Mouse (Mus musculus): ENCODE results near the gene Itm2b.

The Itm2b gene

DNA sequence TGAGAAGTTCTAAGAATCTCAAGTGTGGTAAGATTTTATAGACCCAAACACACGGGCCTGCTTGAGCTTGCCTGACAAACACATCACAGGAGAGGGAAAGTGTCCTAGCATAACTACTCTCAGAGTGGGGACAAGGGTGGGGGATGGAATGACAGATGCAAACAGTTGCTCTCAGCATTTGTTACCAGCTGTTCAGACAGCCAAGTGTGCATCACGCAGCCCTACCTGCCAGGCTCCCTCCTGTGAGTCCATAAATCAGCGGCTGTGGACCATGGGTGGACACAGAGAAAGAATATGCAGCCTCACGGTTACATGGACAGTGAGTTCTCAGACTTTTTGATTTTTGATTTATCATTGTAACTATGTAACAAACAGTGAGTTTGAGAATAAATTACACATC, 15.5 kb downstream of the Itm2b start:
- DNase-seq (ENCODE audit: low spot score in 2 of 2) = no peak

GRCm38 (mm10) chr14:73368966-73369365, 16.1 kb downstream of the Itm2b start:
- no peak for DNase-seq (ENCODE audit: low spot score in 2 of 2)

GRCm38 (mm10) chr14:73368221-73368620, 16.9 kb downstream of the Itm2b start:
- no peak for DNase-seq (ENCODE audit: low spot score in 2 of 2)

GRCm38 (mm10) chr14:73366278-73366677, 18.8 kb downstream of the Itm2b start:
- DNase-seq (ENCODE audit: low spot score in 2 of 2) = no peak

DNA sequence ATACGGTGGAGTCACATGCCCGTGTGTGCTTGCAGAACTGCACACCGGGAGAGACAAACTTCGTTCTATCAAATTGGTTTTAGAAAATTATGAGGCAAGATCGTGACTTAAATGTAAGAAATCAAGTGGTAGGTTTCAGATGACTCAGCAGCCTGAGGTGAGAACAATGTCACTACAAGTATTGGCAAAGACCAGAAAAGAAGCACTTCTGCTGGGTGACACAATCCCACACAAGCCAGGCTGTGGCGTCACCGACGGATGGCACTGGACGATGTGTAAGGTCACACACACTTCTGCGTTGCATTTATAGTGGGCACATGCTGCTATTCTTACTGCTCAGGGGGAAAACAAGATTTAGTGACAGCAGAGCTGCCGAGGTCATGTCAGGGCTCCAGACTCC, 21.3 kb downstream of the Itm2b start:
- no peak for DNase-seq (ENCODE audit: low spot score in 2 of 2)

- no peak for DNase-seq (ENCODE audit: low spot score in 2 of 2)
Measured at GRCm38 (mm10) chr14:73354700-73355099, 30.4 kb downstream of the Itm2b start.

- DNase-seq (ENCODE audit: low spot score in 2 of 2) = no peak
Measured at GRCm38 (mm10) chr14:73351118-73351517, 34.0 kb downstream of the Itm2b start.

DNA sequence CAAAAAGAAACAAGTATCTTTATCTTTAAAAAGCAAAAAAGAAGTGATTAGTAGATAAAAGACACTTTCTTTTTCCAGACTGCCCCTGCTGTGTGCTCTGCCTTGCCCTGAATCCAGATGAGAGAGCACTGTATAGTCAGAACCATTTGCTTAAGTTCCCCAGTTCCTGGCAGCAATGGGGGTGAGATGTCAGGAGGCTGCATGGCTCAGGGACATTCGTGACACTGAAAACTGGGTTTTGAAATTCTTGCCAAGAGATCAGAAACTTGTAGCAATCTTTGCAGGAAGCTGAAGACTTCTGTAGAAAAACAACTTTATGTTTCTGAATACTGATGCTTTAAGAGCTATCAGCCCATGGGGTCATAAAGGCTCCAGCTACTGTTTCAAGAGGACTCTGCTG, 35.1 kb downstream of the Itm2b start:
- DNase-seq (ENCODE audit: low spot score in 2 of 2) = no peak

DNA sequence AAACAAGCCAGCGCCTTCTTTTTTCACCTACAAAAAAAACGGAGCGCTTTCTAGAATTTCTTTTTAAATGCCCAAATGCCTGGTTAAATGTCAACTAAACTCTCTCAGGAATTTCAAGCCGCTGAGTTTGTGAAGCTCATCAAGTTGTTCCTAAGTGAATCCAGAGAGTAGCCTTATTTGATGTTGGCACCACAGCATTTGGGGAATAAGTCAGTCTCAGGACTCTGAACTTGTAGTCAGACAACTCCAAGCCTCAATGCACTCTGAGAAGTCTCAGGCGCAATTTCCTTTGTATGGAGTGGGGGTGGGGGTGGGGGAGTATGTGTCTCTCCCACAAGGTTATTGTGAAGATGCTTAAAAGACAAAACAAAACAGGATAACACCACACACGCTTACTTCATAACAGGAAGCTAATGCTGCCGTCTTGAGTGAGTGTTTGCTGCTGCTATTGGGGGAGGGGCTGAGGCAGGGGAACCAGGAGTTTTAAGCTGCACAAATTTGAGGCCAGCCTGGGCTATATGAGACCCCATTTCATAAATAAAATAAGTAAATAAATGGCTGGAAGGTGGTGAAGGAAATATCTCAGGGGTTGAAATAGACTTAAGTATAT, 35.9 kb downstream of the Itm2b start:
- DNase-seq (ENCODE audit: low spot score in 2 of 2) = no peak

DNA sequence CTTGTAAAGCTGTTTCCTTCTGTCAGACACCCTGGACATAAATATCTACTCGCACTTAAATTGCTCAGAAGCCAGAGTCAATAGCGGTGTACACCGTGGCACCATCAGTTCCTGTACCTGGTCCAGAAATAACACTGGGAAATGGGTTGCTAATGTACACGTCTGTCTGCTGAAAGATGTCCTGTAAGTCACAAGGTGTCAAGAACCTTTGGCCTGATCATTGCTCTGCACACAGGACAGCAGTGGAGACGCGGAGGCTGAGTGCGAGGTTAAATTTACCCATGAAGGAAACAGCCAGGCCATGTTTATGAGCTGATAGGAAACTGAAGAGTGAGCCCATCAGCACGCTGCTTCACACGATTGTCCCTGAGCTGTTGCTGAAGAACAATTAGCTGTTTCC, 37.8 kb downstream of the Itm2b start:
- DNase-seq (ENCODE audit: low spot score in 2 of 2) = peak; percentile 29 to 36

DNA sequence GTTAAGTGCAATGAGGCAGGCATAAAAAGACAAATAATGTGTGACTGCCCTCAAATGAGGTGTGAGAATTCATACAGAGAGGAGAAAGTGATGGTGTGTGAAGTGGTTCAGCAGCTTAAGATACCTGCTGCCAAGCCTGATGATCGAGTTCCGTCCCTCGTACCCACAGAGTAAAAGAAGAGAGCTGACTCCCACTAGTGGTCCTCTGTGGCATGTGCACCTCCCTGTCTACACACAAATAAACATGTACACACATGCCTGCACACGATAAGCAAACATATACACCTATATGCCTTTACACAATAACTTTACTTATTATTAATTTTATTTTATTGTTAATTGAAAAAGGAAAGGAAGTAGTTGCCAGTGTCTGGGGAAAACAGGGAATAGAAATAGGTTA, 39.5 kb downstream of the Itm2b start:
- DNase-seq (ENCODE audit: low spot score in 2 of 2) = no peak

DNA sequence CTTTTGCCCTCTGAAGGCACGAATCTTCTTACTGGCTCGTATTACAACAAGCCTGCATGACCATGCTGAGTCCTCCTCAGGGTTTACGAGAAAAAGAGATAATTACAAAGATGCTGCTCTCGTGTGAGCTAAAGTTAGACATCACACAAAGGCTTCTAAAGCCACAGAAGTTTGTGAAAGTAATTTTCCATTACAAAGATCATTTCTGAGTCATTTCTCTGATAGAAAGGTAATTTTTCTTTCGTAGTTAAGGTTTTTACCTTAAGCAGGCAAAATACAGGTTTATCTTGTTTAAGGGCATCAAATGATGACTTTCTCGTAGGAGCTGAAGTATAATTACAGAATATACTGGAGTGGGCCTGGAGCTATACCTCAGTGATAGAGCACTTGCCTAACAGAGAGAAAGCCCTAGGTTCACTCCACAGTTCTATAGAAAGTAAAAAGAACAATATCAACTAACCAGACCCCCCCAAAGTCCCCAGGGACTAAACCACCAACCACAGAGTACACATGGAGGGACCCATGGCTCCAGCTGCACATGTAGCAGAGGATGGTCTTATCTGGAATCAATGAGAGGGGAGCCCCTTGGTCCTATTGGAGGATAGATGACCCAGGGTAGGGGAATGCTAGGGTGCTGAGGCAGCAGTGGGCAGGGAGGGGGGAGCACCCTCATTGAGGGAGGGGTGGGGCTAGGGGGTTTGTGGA, 44.9 kb downstream of the Itm2b start:
- DNase-seq (ENCODE audit: low spot score in 2 of 2) = no peak

GRCm38 (mm10) chr14:73339615-73340014, 45.5 kb downstream of the Itm2b start:
- no peak for DNase-seq (ENCODE audit: low spot score in 2 of 2)

DNA sequence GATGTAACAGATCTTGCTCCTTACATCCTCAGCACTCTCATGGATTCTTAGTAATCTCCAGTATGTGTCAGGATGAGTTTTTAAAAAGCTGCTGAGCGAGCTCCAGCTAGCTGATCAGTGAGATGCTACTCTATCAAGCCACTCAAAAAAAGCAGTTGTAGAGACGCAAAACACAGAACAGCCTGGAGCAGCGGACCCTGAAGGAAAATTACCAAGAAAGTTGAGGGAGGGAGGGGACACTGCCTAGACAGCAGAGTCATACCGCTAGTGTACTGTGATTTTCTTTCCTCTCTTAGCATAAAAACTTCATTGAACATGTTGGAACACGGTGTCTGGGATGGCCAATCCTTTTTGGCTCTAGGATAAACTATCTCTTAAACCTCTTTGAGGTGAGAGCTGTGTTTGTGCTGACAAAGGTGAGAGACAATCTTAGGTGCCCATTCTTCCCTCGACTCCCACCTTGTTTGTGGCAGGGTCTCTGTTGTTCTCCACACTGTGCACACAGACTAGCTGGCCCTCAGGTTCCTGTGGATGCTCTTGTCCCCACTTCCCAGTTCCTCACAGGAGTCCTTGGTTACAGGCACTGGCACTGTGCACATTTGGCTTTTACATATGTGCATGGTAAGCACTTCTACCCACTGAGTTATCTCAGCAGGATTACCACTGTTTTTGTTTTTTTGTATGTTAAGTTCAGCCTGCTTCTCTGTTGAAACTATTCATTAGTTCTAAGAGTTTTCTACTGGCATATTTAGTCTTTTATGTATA, 48.6 kb downstream of the Itm2b start:
- DNase-seq (ENCODE audit: low spot score in 2 of 2) = no peak

- DNase-seq (ENCODE audit: low spot score in 2 of 2) = no peak
Measured at GRCm38 (mm10) chr14:73334926-73335805, 49.9 kb downstream of the Itm2b start.

- peak in 1 of 2 experiments; percentile 22 for DNase-seq (ENCODE audit: low spot score in 2 of 2)
Measured at GRCm38 (mm10) chr14:73333880-73334279, 51.2 kb downstream of the Itm2b start.

- DNase-seq (ENCODE audit: low spot score in 2 of 2) = no peak
Measured at GRCm38 (mm10) chr14:73331386-73331785, 53.7 kb downstream of the Itm2b start.

DNA sequence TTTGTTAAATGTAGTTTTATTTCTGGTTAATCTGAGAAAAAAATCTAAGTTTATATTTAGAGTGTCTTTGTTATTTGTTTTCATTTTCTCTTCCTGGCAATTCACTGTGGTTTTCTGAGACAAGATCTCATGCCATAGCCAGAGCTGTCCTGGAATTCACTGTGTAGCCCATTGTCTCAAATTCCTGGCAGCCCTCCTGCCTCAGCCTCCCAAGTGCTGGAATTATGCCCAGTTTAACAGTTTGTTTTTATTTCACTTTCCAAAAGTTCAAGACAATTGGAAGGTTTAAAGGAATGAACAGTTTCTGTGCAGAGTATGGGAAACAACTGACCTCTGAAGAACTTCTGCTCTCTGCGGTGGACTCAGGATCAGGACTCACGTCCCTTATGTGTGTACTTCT, 55.2 kb downstream of the Itm2b start:
- no peak for DNase-seq (ENCODE audit: low spot score in 2 of 2)

DNA sequence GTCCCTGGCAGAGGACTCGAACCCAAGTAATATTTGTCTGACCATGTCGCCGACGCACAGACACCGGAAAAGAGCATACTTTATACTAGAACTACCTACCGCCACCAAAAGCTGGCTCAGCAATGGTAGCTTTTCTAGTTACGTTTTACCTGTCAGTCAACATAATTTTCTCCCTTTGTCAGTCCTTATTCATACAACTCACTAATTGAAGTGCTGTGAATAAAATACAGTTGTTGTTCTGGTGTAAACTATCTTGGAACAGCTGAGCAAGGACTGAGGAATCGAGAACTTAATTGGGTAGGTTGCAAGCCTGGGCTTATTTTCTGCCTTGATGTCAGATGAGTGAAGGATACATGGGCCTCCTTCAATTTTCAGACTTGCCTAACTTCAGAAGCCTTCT, 58.6 kb downstream of the Itm2b start:
- no peak for DNase-seq (ENCODE audit: low spot score in 2 of 2)

GRCm38 (mm10) chr14:73325456-73326381, 59.4 kb downstream of the Itm2b start, which contains the start of gene Rb1:
Gene Rb1 (minus strand): TSS chr14:73325822.
- peak; percentile 84 to 86 for DNase-seq (ENCODE audit: low spot score in 2 of 2)

All from heart, adult 9 months (tissue).